Mouse (Mus musculus) cerebellum, postnatal 36 days (tissue): ENCODE measurements around the gene Prkag3.

Source experiments
- DNase-seq, 2 experiments: peaks; one replicate each; pipeline ENCODE4 v3.0.0; 2021 to 2022; ENCODE audit warnings: mixed read lengths in 2 of 2

Prkag3 gene

GRCm38 (mm10) chr1:74712046-74712445, 37.0 kb downstream of the Prkag3 start:
- no peak for DNase-seq

- no peak for DNase-seq
Measured at GRCm38 (mm10) chr1:74709566-74709965, 39.5 kb downstream of the Prkag3 start.

GRCm38 (mm10) chr1:74705016-74705415, 44.0 kb downstream of the Prkag3 start:
- DNase-seq = no peak

GRCm38 (mm10) chr1:74704156-74704555, 44.9 kb downstream of the Prkag3 start:
- DNase-seq = no peak

- no peak for DNase-seq
Measured at GRCm38 (mm10) chr1:74702142-74702553, 46.9 kb downstream of the Prkag3 start.

GRCm38 (mm10) chr1:74698791-74699190, 50.2 kb downstream of the Prkag3 start:
- DNase-seq = no peak

GRCm38 (mm10) chr1:74698353-74698752, 50.7 kb downstream of the Prkag3 start:
- no peak for DNase-seq

- no peak for DNase-seq
Measured at GRCm38 (mm10) chr1:74697416-74697815, 51.6 kb downstream of the Prkag3 start.

- no peak for DNase-seq
Measured at GRCm38 (mm10) chr1:74695836-74696235, 53.2 kb downstream of the Prkag3 start.

- no peak for DNase-seq
Measured at GRCm38 (mm10) chr1:74693891-74694583, 55.0 kb downstream of the Prkag3 start.
